Mouse (Mus musculus): ENCODE data around the gene Fadd.

- TF ChIP-seq GATA1 (IDR thresholded peaks at IDR 0.05; ENCODE audit: low read length) (no peak), TAL1 (IDR thresholded peaks at IDR 0.05; ENCODE audit: low read length) (no peak)
Observed at GRCm38 (mm10) chr7:144600333-144600900, 18.2 kb upstream of the Fadd start.

Measured in erythroblast, embryonic 14.5 days (primary cell).